Mouse (Mus musculus) CH12.LX (cell line): ENCODE data around the gene Tctn1.

Experiments used
- CTCF ChIP-seq, 2 experiments: IDR thresholded peaks in 1 of 2; conservative IDR thresholded peaks in 1 of 2; 2 replicates each; pipeline ENCODE4 v1.5.1; 2011 to 2012; ENCODE audit warnings: low read depth in 2 of 2, low read length in 2 of 2, improper control_type of control experiment in 1 of 2, inconsistent platforms in 1 of 2, mild to moderate bottlenecking in 1 of 2, moderate library complexity in 1 of 2
- ELF1 ChIP-seq: IDR thresholded peaks from 2 replicates; pipeline ENCODE4 v1.6.1; 2014; ENCODE audit warnings: low read depth, mild to moderate bottlenecking, inconsistent platforms, low read length, improper control_type of control experiment
- EP300 ChIP-seq: IDR thresholded peaks from 2 replicates; pipeline ENCODE4 v1.6.1; 2011; ENCODE audit warnings: low read length, improper control_type of control experiment
- JUN ChIP-seq: IDR thresholded peaks from 2 replicates; pipeline ENCODE4 v1.6.1; 2011; ENCODE audit warnings: low read depth, mild to moderate bottlenecking, low read length, improper control_type of control experiment, moderate library complexity; ENCODE audit not compliant: insufficient read depth
- POLR2A ChIP-seq: IDR thresholded peaks from 2 replicates; pipeline ENCODE4 v1.6.1; 2011; ENCODE audit warnings: low read depth, mild to moderate bottlenecking, improper control_type of control experiment, low read length
- RCOR1 ChIP-seq: conservative IDR thresholded peaks from 2 replicates; pipeline ENCODE4 v1.6.1; 2012; ENCODE audit warnings: low read depth, mild to moderate bottlenecking, inconsistent platforms, low read length, improper control_type of control experiment
- TCF12 ChIP-seq: IDR thresholded peaks from 2 replicates; pipeline ENCODE4 v1.6.1; 2014; ENCODE audit warnings: low read depth, mild to moderate bottlenecking, inconsistent platforms, low read length, improper control_type of control experiment
- ZC3H11A ChIP-seq: IDR thresholded peaks from 2 replicates; pipeline ENCODE4 v1.6.1; 2012; ENCODE audit warnings: low read depth, mild to moderate bottlenecking, inconsistent platforms, low read length, improper control_type of control experiment

DNA sequence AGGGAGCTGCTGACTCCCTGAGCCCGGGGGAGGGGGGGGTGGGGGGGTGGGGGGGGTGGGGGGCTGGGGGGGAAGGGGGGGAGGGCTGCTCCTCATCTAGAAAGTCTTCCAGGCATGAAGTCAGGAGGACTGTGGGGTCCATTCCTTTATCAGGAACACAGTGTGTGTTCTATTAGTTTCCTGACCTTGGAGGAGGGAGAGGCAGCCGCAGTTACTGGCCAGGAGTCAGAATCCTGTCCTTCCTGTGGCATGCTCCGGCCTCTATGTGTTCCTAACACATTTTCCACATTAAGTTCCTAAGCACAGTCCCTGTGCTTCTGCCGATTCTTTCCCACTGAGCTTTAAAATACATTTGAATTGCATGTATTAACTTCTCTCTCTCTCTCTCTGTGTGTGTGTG, 35.5 kb downstream of the Tctn1 start:
- TF ChIP-seq TCF12 (no peak), ELF1 (no peak), ZC3H11A (no peak), POLR2A (no peak), CTCF (conservative IDR thresholded peaks at IDR 0.05 in 1 of 2, IDR thresholded peaks at IDR 0.05 in 1 of 2; ENCODE audit: low read depth in 2 of 2, low read length in 2 of 2) (no peak), JUN (no peak), RCOR1 (no peak), EP300 (no peak)
